Mouse (Mus musculus) embryonic fibroblast, embryonic 13.5 days (primary cell): ENCODE data around the gene Slc38a1.

ENCODE experiments used
- CTCF ChIP-seq: IDR thresholded peaks from 2 replicates; pipeline ENCODE4 v1.5.1; 2011; ENCODE audit warnings: mild to moderate bottlenecking, control low read depth, low read length, moderate library complexity, borderline replicate concordance; ENCODE audit not compliant: insufficient read depth
- POLR2A ChIP-seq: IDR thresholded peaks from 2 replicates; pipeline ENCODE4 v1.6.1; 2011; ENCODE audit warnings: low read depth, mild to moderate bottlenecking, control low read depth, low read length, moderate library complexity

DNA sequence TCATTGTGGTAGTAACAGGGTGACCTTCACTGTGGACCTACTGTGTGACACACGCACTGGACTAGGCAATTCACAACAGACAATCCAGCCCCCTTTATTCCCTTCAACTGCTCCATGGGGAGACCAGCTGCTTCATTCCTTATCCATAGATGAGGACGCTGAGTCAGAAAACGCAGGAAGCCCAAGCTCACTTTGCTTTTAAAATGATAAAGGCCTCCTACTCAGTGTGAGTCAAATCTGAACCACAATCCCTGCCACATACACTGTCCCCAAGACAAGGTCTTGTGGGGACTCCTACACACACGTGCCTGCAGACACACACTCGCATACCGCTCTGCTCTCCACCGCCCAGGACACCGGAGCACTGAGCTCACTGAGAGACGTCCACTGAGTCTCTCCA, 94.3 kb downstream of the Slc38a1 start:
- no peak for TF ChIP-seq CTCF
- no peak for TF ChIP-seq POLR2A
